Comparison of ENCODE assay signal across 9 mouse cellular contexts in genomic region chr12:82265335-82266274, GRCm38 (mm10).
A peak's percentile ranks its signal among the peaks of the same experiment; 100 is the strongest.
DNase-seq lines count a peak whose midpoint lies in the region; ATAC-seq and TF ChIP-seq lines count a peak whose summit lies in the region.
"Had no signal": no experiment of that assay in that cellular context is flagged by ENCODE, and none has a peak within 500 bp of the region (broad histone marks: within the 10 kb centered on the region; RNA-seq: fewer than 3 reads in every experiment).

No protein-coding gene starts in this region.

- no peak overlapping the region for H3K4me3 ChIP-seq in intestine, embryonic 14.5 days (ENCODE audit: low read depth, low read length)
- no peak overlapping the region for H3K4me3 ChIP-seq in intestine, postnatal 0 days (ENCODE audit: low read depth, low read length)
- H3K4me3 ChIP-seq in neural tube, embryonic 15.5 days (replicated peaks): no peak overlapping the region
- no peak overlapping the region for H3K4me3 ChIP-seq in limb, embryonic 10.5 days

- peak overlapping the region; percentile 38; the same call in 1 of the 2 replicates for H3K27ac ChIP-seq in intestine, embryonic 14.5 days (ENCODE audit: low read depth)
- H3K27ac ChIP-seq in intestine, postnatal 0 days (ENCODE audit: low read depth, low read length): no peak overlapping the region
- no peak overlapping the region for H3K27ac ChIP-seq in neural tube, embryonic 15.5 days (replicated peaks)
- no peak overlapping the region for H3K27ac ChIP-seq in limb, embryonic 10.5 days

- WGBS in intestine, embryonic 14.5 days: 81% methylated on average over 9 of the region's 9 CpGs
- 75% methylated on average over 9 of the region's 9 CpGs for WGBS in intestine, postnatal 0 days
- 93% methylated on average over 9 of the region's 9 CpGs for WGBS in neural tube, embryonic 15.5 days
- 91% methylated on average over 9 of the region's 9 CpGs for WGBS in limb, embryonic 10.5 days

- H3K9me3 ChIP-seq in intestine, embryonic 14.5 days (ENCODE audit: control insufficient read depth, low read length): no peaks in the 10 kb centered on the region
- no peaks in the 10 kb centered on the region for H3K9me3 ChIP-seq in intestine, postnatal 0 days (ENCODE audit: control insufficient read depth)
- no peaks in the 10 kb centered on the region for H3K9me3 ChIP-seq in neural tube, embryonic 15.5 days (replicated peaks)
- H3K9me3 ChIP-seq in limb, embryonic 10.5 days (replicated peaks): no peaks in the 10 kb centered on the region

- no peak for DNase-seq in intestine, embryonic 14.5 days (ENCODE audit: low spot score)
- peak; percentile 71 for DNase-seq in adrenal gland, postnatal 10 days
- DNase-seq in kidney, postnatal 4 days: peak; percentile 31 to 60
- DNase-seq in right cerebral cortex, postnatal 10 days (ENCODE audit: low spot score in 2 of 2): peak; percentile 51 to 56
- DNase-seq in gastrocnemius, postnatal 14 days: no peak
- no peak for DNase-seq in limb, embryonic 10.5 days (ENCODE audit: low spot score)
- DNase-seq: thymus, adult 18-20 months had no signal

- TF ChIP-seq CTCF in intestine, postnatal 0 days (IDR thresholded peaks at IDR 0.05; ENCODE audit: low read depth): no peak

- no peaks in the 10 kb centered on the region for H3K27me3 ChIP-seq in intestine, embryonic 14.5 days (replicated peaks; ENCODE audit: control insufficient read depth, insufficient read depth, low read length)
- H3K27me3 ChIP-seq in intestine, postnatal 0 days (replicated peaks; ENCODE audit: control insufficient read depth, insufficient read depth, low read length): no peaks in the 10 kb centered on the region
- no peaks in the 10 kb centered on the region for H3K27me3 ChIP-seq in neural tube, embryonic 15.5 days (replicated peaks)
- no peaks in the 10 kb centered on the region for H3K27me3 ChIP-seq in limb, embryonic 10.5 days (ENCODE audit: low read depth, poor library complexity, severe bottlenecking)

- intact Hi-C loops in gastrocnemius, postnatal 14 days (cut with DNase I; ENCODE audit: low total_unique reads): no loop called here

- ATAC-seq in intestine, embryonic 14.5 days (replicated peaks; ENCODE audit: low FRiP score, low TSS enrichment, low read depth): no peak
- ATAC-seq in intestine, postnatal 0 days: no peak
- ATAC-seq in neural tube, embryonic 15.5 days (ENCODE audit: low FRiP score): no peak

- H3K4me1 ChIP-seq in intestine, embryonic 14.5 days (replicated peaks; ENCODE audit: control insufficient read depth, insufficient read depth, low read length): peaks cover 6% of the 10 kb centered on the region; the same call in 1 of the 2 replicates
- H3K4me1 ChIP-seq in intestine, postnatal 0 days (replicated peaks; ENCODE audit: control insufficient read depth, insufficient read depth, low read length): 0 out of 2 replicates have a peak, but pooled peaks cover 4% of the 10 kb centered on the region
- H3K4me1 ChIP-seq in neural tube, embryonic 15.5 days: peaks cover 7% of the 10 kb centered on the region; the same call in 1 of the 2 replicates
- peaks cover 23% of the 10 kb centered on the region; the same call in 1 of the 2 replicates for H3K4me1 ChIP-seq in limb, embryonic 10.5 days

- no peak overlapping the region for H3K4me2 ChIP-seq in intestine, embryonic 14.5 days (ENCODE audit: low read length)
- H3K4me2 ChIP-seq in intestine, postnatal 0 days (replicated peaks; ENCODE audit: low read depth): no peak overlapping the region
- H3K4me2 ChIP-seq in neural tube, embryonic 15.5 days: no peak overlapping the region

- H3K9ac ChIP-seq in intestine, embryonic 14.5 days (ENCODE audit: low read length): no peak overlapping the region
- H3K9ac ChIP-seq in intestine, postnatal 0 days (ENCODE audit: low read depth, low read length): no peak overlapping the region
- H3K9ac ChIP-seq in neural tube, embryonic 15.5 days (replicated peaks): no peak overlapping the region

- no peaks in the 10 kb centered on the region for H3K36me3 ChIP-seq in intestine, embryonic 14.5 days (ENCODE audit: control insufficient read depth, insufficient read depth, low read length)
- H3K36me3 ChIP-seq in intestine, postnatal 0 days (ENCODE audit: control insufficient read depth, insufficient read depth): no peaks in the 10 kb centered on the region; the same call in 1 of the 2 replicates
- no peaks in the 10 kb centered on the region for H3K36me3 ChIP-seq in neural tube, embryonic 15.5 days
- 0 out of 2 replicates have a peak, but pooled peaks cover under 1% of the 10 kb centered on the region for H3K36me3 ChIP-seq in limb, embryonic 10.5 days

Comparison
In these comparisons a context has a peak if more than half of its experiments do, and no peak if none do; other contexts are left out.
1. DNase-seq: peak in adrenal gland, postnatal 10 days (single experiment), kidney, postnatal 4 days (2 of 2) and right cerebral cortex, postnatal 10 days (2 of 2); none in intestine, embryonic 14.5 days (single experiment), gastrocnemius, postnatal 14 days (single experiment) and limb, embryonic 10.5 days (single experiment).